Mouse (Mus musculus) c-Kit-positive CD71-positive TER-119-positive erythroid progenitor cells, embryonic 14.5 days (primary cell): ENCODE results near the gene Rtf1.
A peak's percentile ranks its signal among the peaks of the same experiment; 100 is the strongest.
"Not testable (repeated sequence)": the region's sequence is repeated elsewhere in the genome, so short reads cannot be mapped to it uniquely, and the experiment has no call there.

Source experiments
- DNase-seq: peaks from one replicate; pipeline ENCODE4 v3.0.0-alpha.2; 2013; ENCODE audit warnings: low spot score

Rtf1 gene

GRCm38 (mm10) chr2:119674525-119675214 lies at the start of gene Rtf1:
TSS of gene Rtf1 (plus strand) at chr2:119675068.
- DNase-seq: peak; percentile 80

GRCm38 (mm10) chr2:119636781-119637180 lies 38.1 kb upstream of the Rtf1 start:
- no peak for DNase-seq

DNA sequence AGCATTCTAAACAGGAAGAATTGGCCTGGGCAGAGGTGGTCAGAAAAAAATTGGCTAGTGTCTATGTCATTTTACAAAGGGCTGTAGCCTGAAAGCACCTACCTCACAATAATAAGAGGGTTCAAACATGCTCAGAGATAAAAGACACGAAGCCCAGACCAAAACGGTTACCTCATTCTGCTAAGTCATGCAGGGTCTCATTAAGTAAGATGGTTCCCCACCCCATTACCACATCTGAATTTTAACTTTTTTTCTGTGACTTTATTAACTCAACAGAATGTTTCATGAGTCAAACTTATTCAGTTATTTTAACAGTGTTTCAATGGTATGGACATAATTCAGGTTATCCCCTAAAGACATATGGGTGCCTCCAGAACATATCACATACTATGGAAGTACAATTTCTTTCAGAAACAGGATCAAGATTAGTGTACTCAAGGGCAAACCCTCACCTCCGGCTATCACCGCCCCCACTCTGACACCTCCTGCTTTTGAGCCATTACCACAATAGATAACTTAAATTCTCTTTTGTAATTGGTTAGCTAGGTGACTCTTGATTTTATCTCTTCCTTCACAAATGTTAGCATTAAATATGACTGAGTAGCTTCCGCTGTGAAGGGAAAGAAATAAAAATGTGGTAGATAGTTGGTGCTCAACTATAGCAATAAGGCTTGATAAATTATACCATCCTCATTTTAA lies 33.5 kb upstream of the Rtf1 start:
- DNase-seq: no peak

DNA sequence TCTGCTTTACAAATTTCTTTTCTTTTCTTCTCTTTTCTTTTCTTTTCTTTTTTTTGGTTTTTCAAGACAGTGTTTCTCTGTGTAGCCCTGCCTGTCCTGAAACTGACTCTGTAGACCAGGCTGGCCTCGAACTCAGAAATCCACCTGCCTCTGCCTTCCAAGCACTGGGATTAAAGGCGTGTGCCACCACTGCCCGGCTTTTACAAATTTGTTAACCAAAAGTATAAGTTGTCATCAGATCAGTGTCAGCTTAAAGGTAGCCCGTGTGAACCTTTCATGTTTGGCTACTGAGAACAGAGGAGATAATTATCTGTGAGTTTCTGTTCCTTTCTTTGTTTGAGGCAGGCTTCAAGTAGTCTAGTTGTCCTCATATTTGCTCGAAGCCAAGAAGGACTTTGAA lies 30.6 kb upstream of the Rtf1 start:
- no peak for DNase-seq

GRCm38 (mm10) chr2:119662220-119663182 lies 12.4 kb upstream of the Rtf1 start, which contains the start of gene Ndufaf1:
TSS of gene Ndufaf1 (minus strand) at chr2:119662827.
- peak; percentile 84 for DNase-seq

DNA sequence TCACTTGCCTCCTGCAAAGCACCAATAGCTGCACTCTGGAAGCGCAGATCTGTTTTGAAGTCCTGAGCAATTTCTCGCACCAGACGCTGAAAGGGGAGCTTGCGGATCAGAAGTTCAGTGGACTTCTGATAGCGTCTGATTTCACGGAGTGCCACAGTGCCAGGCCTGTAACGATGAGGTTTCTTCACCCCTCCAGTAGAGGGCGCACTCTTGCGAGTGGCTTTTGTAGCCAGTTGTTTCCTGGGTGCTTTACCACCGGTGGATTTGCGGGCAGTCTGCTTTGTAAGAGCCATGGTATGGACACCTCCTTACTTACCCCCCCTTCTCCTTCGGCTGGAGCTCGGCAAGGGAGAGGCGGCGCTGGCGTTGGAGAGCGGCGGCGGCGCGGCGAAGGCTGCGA lies 9.1 kb upstream of the Rtf1 start:
- not testable (repeated sequence) for DNase-seq

DNA sequence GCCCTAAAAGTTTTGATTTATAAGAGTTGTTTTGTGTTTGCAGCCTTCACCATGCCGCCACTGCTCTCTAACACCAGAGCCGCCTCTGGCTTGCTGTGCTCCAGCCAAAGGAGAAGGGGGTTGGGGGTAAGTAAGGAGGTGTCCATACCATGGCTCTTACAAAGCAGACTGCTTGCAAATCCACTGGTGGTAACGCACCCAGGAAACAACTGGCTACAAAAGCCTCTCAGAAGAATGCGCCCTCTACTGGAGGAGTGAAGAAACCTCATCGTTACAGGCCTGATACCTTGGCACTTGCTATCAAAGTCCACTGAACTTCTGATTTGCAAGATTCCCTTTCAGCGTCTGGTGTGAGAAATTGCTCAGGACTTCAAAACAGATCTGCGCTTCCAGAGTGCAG lies 5.9 kb upstream of the Rtf1 start:
- DNase-seq: no peak

DNA sequence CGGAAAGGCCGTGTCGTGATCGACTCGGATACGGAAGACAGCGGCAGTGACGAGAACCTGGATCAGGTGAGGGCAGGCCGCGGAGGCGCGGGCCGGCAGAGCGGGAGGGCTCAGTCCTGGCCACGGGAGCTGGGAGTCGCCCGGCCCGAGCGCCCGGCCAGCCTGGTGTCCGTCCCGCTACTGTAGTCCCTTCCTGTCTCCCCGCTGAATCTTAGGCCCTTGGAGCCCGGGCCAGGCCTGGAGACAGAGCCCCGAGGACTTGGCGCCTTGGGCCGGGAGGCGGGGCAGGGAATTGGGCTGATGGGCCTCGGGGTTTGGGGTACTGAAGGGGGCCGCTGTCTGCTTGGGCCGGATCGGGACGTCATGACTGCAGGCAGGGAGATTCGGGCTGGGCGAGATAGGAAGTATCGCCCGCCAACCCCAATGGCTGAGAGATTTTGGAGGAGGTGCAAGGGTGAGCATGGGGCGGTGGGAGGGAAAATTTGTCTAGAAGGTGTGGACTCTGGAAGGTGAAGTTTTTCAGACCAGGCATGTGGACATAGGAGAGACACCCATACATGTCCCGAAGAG lies 432 bp downstream of the Rtf1 start:
- peak; percentile 48 for DNase-seq

- peak; percentile 26 for DNase-seq
Measured at GRCm38 (mm10) chr2:119675831-119676230, 963 bp downstream of the Rtf1 start.

- DNase-seq: no peak
Measured at GRCm38 (mm10) chr2:119683706-119684105, 8.8 kb downstream of the Rtf1 start.

DNA sequence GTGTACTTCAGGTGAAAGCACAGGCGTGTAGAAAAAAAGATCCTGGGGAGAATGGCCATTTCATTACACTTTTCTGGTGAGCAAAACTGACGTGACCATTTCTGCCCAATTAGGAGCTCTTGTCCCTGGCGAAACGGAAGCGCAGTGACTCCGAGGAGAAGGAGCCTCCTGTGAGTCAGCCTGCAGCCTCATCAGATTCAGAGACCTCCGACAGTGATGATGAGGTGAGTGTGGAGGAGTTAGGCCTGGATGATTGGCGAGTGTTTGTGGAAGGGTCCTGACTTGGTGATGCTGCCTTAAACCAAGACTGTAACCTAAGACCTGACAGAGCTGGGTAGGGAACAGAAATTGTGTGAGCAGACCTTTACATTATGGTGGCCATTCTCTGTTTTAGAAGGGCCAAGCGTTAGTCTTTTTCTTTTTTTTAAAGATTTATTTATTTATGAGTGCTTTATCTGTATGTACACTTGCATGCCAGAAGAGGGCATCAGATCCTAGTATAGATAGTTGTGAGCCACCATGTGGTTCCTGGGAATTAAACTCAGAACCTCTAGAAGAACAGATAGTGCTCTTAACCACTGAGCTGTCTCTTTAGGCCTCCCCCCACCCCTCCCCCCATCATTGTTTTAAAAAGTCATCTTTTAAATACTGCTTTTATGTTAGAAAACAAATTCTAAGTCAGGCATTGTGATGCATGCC lies 17.3 kb downstream of the Rtf1 start:
- DNase-seq: no peak

- no peak for DNase-seq
Measured at GRCm38 (mm10) chr2:119694826-119695225, 20.0 kb downstream of the Rtf1 start.

GRCm38 (mm10) chr2:119696111-119696510 lies 21.2 kb downstream of the Rtf1 start:
- no peak for DNase-seq

- no peak for DNase-seq
Measured at GRCm38 (mm10) chr2:119698472-119698871, 23.6 kb downstream of the Rtf1 start.

DNA sequence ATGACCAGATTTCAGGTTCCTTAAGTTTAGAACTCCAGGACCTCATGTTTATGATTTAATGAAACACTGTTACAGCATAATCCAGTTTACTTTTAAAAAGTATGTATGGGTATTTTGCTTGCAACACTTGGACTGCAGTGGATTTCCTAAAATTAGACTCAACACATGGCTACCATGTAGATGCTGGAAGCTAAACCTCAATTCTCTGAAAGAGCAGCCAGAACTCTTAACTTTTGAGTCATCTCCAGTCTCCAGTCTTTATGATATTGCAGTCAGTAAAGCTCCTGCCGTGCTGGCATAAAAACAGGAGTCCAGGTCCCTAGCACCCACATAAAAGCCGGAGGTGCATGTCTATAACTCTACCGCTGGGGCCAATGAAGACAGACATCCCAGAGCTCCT lies 25.1 kb downstream of the Rtf1 start:
- DNase-seq: no peak

- no peak for DNase-seq
Measured at GRCm38 (mm10) chr2:119703171-119703570, 28.3 kb downstream of the Rtf1 start.

- no peak for DNase-seq
Measured at GRCm38 (mm10) chr2:119707676-119708075, 32.8 kb downstream of the Rtf1 start.

GRCm38 (mm10) chr2:119710011-119710410 lies 35.1 kb downstream of the Rtf1 start:
- no peak for DNase-seq

GRCm38 (mm10) chr2:119715868-119716267 lies 41.0 kb downstream of the Rtf1 start:
- DNase-seq: not testable (repeated sequence)

GRCm38 (mm10) chr2:119721070-119721469 lies 46.2 kb downstream of the Rtf1 start:
- no peak for DNase-seq

DNA sequence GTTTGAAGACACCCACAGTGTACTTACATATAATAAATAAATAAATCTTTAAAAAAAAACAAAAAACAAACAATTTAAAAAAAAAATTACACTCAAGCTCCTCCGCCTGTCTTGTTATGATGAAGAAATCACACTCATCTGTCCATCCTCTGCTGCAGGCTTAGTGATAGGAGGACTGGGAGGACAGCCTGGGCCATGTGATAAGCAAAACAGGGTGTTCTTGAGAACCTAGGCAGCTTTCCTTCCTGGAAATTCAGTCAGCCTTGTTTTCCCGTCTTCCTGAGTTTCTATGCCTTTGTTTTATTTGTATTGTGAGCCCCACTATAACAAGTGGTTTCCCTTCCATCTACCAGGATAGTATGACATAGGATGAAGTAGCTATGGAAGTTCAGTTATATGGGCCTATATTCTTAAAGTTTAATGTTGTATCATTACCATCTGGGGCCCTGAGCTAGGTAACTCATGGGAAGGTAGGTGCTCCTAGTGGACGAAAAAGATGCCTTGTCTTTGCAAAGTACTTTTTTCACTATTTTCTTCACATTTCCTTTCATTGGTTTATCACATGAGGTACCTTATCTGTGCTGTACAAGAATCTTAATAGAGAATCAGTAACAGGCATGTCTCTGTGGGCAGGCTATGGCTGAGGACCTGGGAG lies 53.0 kb downstream of the Rtf1 start:
- peak; percentile 62 for DNase-seq
